ENCODE assay signal across 10 mouse cellular contexts in genomic region chr8:111678111-111678510, GRCm38 (mm10). TPM values are rescaled to one million over a fixed set of nuclear protein-coding genes. Genes with fewer than 3 reads are reported as not detected.
DNase-seq lines count a peak whose midpoint lies in the region; ATAC-seq lines count a peak whose summit lies in the region.
"Had no signal": no experiment of that assay in that cellular context is flagged by ENCODE, and none has a peak within 500 bp of the region (broad histone marks: within the 10 kb centered on the region; RNA-seq: fewer than 3 reads in every experiment).

No protein-coding gene starts in this region.

- no peak overlapping the region for H3K27ac ChIP-seq in neural tube, embryonic 15.5 days (replicated peaks)
- H3K27ac ChIP-seq in embryonic facial prominence, embryonic 10.5 days (replicated peaks) = no peak overlapping the region
- H3K27ac ChIP-seq in midbrain, embryonic 14.5 days (replicated peaks; ENCODE audit: low read depth, low read length) = no peak overlapping the region
- H3K27ac ChIP-seq: neural tube, embryonic 13.5 days had no signal

- intact Hi-C loops in left cerebral cortex, postnatal 10 days (cut with DNase I) = loop anchor here (5.0 kb wide), 1 partner anchor 149 kb away; no protein-coding TSS in a partner anchor

- H3K4me2 ChIP-seq in neural tube, embryonic 15.5 days = no peak overlapping the region
- no peak overlapping the region for H3K4me2 ChIP-seq in midbrain, embryonic 14.5 days (ENCODE audit: low read length)
- H3K4me2 ChIP-seq: neural tube, embryonic 13.5 days had no signal

- H3K9me3 ChIP-seq in neural tube, embryonic 15.5 days (replicated peaks) = no peaks in the 10 kb centered on the region
- peaks cover 7% of the 10 kb centered on the region for H3K9me3 ChIP-seq in embryonic facial prominence, embryonic 10.5 days
- H3K9me3 ChIP-seq in midbrain, embryonic 14.5 days (ENCODE audit: control insufficient read depth, low read length) = no peaks in the 10 kb centered on the region

- H3K36me3 ChIP-seq in neural tube, embryonic 15.5 days = 0 out of 2 replicates have a peak, but pooled peaks cover 2% of the 10 kb centered on the region
- H3K36me3 ChIP-seq in embryonic facial prominence, embryonic 10.5 days (replicated peaks) = 0 out of 2 replicates have a peak, but pooled peaks cover 2% of the 10 kb centered on the region
- H3K36me3 ChIP-seq in midbrain, embryonic 14.5 days (ENCODE audit: control insufficient read depth, insufficient read depth, low read length) = no peaks in the 10 kb centered on the region

- H3K9ac ChIP-seq in neural tube, embryonic 15.5 days (replicated peaks) = no peak overlapping the region
- no peak overlapping the region for H3K9ac ChIP-seq in midbrain, embryonic 14.5 days (replicated peaks; ENCODE audit: low read length)
- H3K9ac ChIP-seq: neural tube, embryonic 13.5 days had no signal

- no peaks in the 10 kb centered on the region for H3K27me3 ChIP-seq in neural tube, embryonic 15.5 days (replicated peaks)
- H3K27me3 ChIP-seq in embryonic facial prominence, embryonic 10.5 days (replicated peaks; ENCODE audit: low read depth, poor library complexity, severe bottlenecking) = 0 out of 2 replicates have a peak, but pooled peaks cover 3% of the 10 kb centered on the region
- H3K27me3 ChIP-seq in midbrain, embryonic 14.5 days (ENCODE audit: control insufficient read depth, insufficient read depth, low read length) = no peaks in the 10 kb centered on the region
- H3K27me3 ChIP-seq: neural tube, embryonic 13.5 days had no signal

- no peak for ATAC-seq in neural tube, embryonic 15.5 days (ENCODE audit: low FRiP score)
- no peak; the same call in 1 of the 2 replicates for ATAC-seq in midbrain, embryonic 14.5 days (ENCODE audit: low FRiP score, low TSS enrichment)

- DNase-seq in neural tube, embryonic 10.5 days (ENCODE audit: extremely low spot score, low spot score) = peak; percentile 55
- DNase-seq in adrenal gland, postnatal 25 days = peak; percentile 23
- peak; percentile 41 for DNase-seq in embryonic facial prominence, embryonic 10.5 days (ENCODE audit: low spot score)
- DNase-seq in hindlimb bud, embryonic 11.5 days (ENCODE audit: extremely low spot score, low read depth, low spot score) = peak; percentile 52
- peak; percentile 56 to 57 for DNase-seq in left cerebral cortex, postnatal 10 days (ENCODE audit: extremely low spot score in 1 of 2, low spot score in 2 of 2)
- DNase-seq in midbrain, embryonic 14.5 days = peak; percentile 87
- peak; percentile 67 for DNase-seq in testis, postnatal 10 days (ENCODE audit: low spot score)

- 21% methylated on average over 3 of the region's 3 CpGs for WGBS in neural tube, embryonic 15.5 days
- 38% methylated on average over 3 of the region's 3 CpGs for WGBS in embryonic facial prominence, embryonic 10.5 days
- 31% methylated on average over 3 of the region's 3 CpGs for WGBS in midbrain, embryonic 14.5 days

- H3K4me3 ChIP-seq in neural tube, embryonic 15.5 days (replicated peaks) = no peak overlapping the region
- no peak overlapping the region for H3K4me3 ChIP-seq in embryonic facial prominence, embryonic 10.5 days
- no peak overlapping the region for H3K4me3 ChIP-seq in midbrain, embryonic 14.5 days (replicated peaks; ENCODE audit: low read depth, low read length)
- H3K4me3 ChIP-seq: erythroblast, embryonic 14.5 days; neural tube, embryonic 13.5 days had no signal

- 0 out of 2 replicates have a peak, but pooled peaks cover 3% of the 10 kb centered on the region for H3K4me1 ChIP-seq in neural tube, embryonic 15.5 days
- H3K4me1 ChIP-seq in embryonic facial prominence, embryonic 10.5 days = no peaks in the 10 kb centered on the region
- H3K4me1 ChIP-seq in midbrain, embryonic 14.5 days (ENCODE audit: control insufficient read depth, insufficient read depth, low read length) = no peaks in the 10 kb centered on the region
- H3K4me1 ChIP-seq: neural tube, embryonic 13.5 days had no signal

RNA-seq across cellular contexts. Expression of gene Ctrb1, which starts 12.7 kb away (rescaled TPM):
- polyA plus RNA-seq in neural tube, embryonic 15.5 days (2015; fragmentation: Nextera tagmentation; extraction: Ambion mirVana) = 25.6 TPM in 1 of 2 replicates, not detected in the other
- total RNA-seq in adrenal gland, postnatal 25 days (2021) = not detected in 2 replicates
- polyA plus RNA-seq in embryonic facial prominence, embryonic 10.5 days (2016; fragmentation: Nextera tagmentation; extraction: Ambion mirVana) = not detected in 2 replicates
- total RNA-seq in left cerebral cortex, postnatal 10 days (2021) = not detected
- not detected in 2 replicates for polyA plus RNA-seq in midbrain, embryonic 14.5 days (2014; fragmentation: Nextera tagmentation; extraction: Ambion mirVana)
- polyA plus RNA-seq: erythroblast, embryonic 14.5 days; neural tube, embryonic 13.5 days had no signal

RNA-seq across cellular contexts. Expression of gene Zfp1, which starts 34.9 kb away (rescaled TPM):
- polyA plus RNA-seq in neural tube, embryonic 15.5 days (2015; fragmentation: Nextera tagmentation; extraction: Ambion mirVana) = 26.9 TPM in 2 replicates
- 10.0 and 10.9 TPM in 2 replicates for total RNA-seq in adrenal gland, postnatal 25 days (2021)
- 20.2 and 20.9 TPM in 2 replicates for polyA plus RNA-seq in embryonic facial prominence, embryonic 10.5 days (2016; fragmentation: Nextera tagmentation; extraction: Ambion mirVana)
- 10 to 100 TPM; 21.9 to 22.7 TPM for total RNA-seq in left cerebral cortex, postnatal 10 days (2021)
- polyA plus RNA-seq in midbrain, embryonic 14.5 days (2014; fragmentation: Nextera tagmentation; extraction: Ambion mirVana) = 27.3 and 33.8 TPM in 2 replicates

RNA-seq across cellular contexts. Expression of gene Ldhd, which starts 47.9 kb away (rescaled TPM):
- polyA plus RNA-seq in neural tube, embryonic 15.5 days (2015; fragmentation: Nextera tagmentation; extraction: Ambion mirVana) = 0.93 and 1.5 TPM in 2 replicates
- total RNA-seq in adrenal gland, postnatal 25 days (2021) = 60.3 and 66.8 TPM in 2 replicates
- polyA plus RNA-seq in embryonic facial prominence, embryonic 10.5 days (2016; fragmentation: Nextera tagmentation; extraction: Ambion mirVana) = 0.23 and 0.25 TPM in 2 replicates
- 1 to 10 TPM; 1.9 to 2.2 TPM for total RNA-seq in left cerebral cortex, postnatal 10 days (2021)
- 0.45 and 0.69 TPM in 2 replicates for polyA plus RNA-seq in midbrain, embryonic 14.5 days (2014; fragmentation: Nextera tagmentation; extraction: Ambion mirVana)
- polyA plus RNA-seq: erythroblast, embryonic 14.5 days had no signal

Comparison
In these comparisons a context has a peak if more than half of its experiments do, and no peak if none do; other contexts are left out.
1. DNase-seq: peak in every context shown above with its lines; median percentile 87 in midbrain, embryonic 14.5 days; 67 in testis, postnatal 10 days; 56 in left cerebral cortex, postnatal 10 days; 55 in neural tube, embryonic 10.5 days; 52 in hindlimb bud, embryonic 11.5 days; 41 in embryonic facial prominence, embryonic 10.5 days; 23 in adrenal gland, postnatal 25 days.